ENCODE assay signal across 17 mouse cellular contexts in genomic region chr10:9790947-9791346, GRCm38 (mm10).
DNase-seq lines count a peak whose midpoint lies in the region; ATAC-seq and TF ChIP-seq lines count a peak whose summit lies in the region.
"Had no signal": no experiment of that assay in that cellular context is flagged by ENCODE, and none has a peak within 500 bp of the region (broad histone marks: within the 10 kb centered on the region; RNA-seq: fewer than 3 reads in every experiment).

No protein-coding gene starts in this region.

- no peaks in the 10 kb centered on the region for H3K9me3 ChIP-seq in kidney, postnatal 0 days (replicated peaks; ENCODE audit: low read length)
- H3K9me3 ChIP-seq: forebrain, embryonic 15.5 days; limb, embryonic 12.5 days had no signal

- no peak for ATAC-seq in kidney, postnatal 0 days (replicated peaks; ENCODE audit: low FRiP score, low read depth)
- ATAC-seq: forebrain, embryonic 15.5 days had no signal

- whole genome bisulfite sequencing in kidney, postnatal 0 days = 90% methylated on average over 3 of the region's 3 CpGs

- TF ChIP-seq CTCF in kidney, postnatal 0 days (IDR thresholded peaks at IDR 0.05; ENCODE audit: low read depth) = peak; percentile 40

- H3K4me2 ChIP-seq in kidney, postnatal 0 days (ENCODE audit: low read length) = no peak overlapping the region
- H3K4me2 ChIP-seq: forebrain, embryonic 15.5 days; limb, embryonic 12.5 days had no signal

- H3K27me3 ChIP-seq in kidney, postnatal 0 days (ENCODE audit: insufficient read depth, low read length) = no peaks in the 10 kb centered on the region
- H3K27me3 ChIP-seq: forebrain, embryonic 15.5 days; limb, embryonic 12.5 days had no signal

- H3K9ac ChIP-seq in kidney, postnatal 0 days (ENCODE audit: low read depth, low read length) = no peak overlapping the region
- H3K9ac ChIP-seq: forebrain, embryonic 15.5 days; limb, embryonic 12.5 days had no signal

- DNase-seq in kidney, postnatal 0 days (ENCODE audit: low spot score) = no peak
- no peak for DNase-seq in kidney, postnatal 10 days
- DNase-seq in retina, embryonic 14.5 days (ENCODE audit: low spot score) = peak; percentile 12
- no peak for DNase-seq in retina, postnatal 1 day
- peak; percentile 44 for DNase-seq in NIH3T3 (ENCODE audit: low read depth)
- no peak for DNase-seq in adrenal gland, postnatal 4 days (ENCODE audit: low spot score in 2 of 2)
- DNase-seq in natural killer cell, adult 2 months (ENCODE audit: low spot score in 2 of 2) = no peak
- DNase-seq: adrenal gland, adult 8-10 months; cerebellum, adult 11 months; cerebellum, postnatal 14 days; midbrain, embryonic 14.5 days; right cerebral cortex, postnatal 14 days; thymus, postnatal 36 days had no signal

- no peak overlapping the region for H3K27ac ChIP-seq in kidney, postnatal 0 days
- H3K27ac ChIP-seq: forebrain, embryonic 15.5 days; limb, embryonic 12.5 days; macrophage had no signal

- H3K4me1 ChIP-seq in kidney, postnatal 0 days (replicated peaks; ENCODE audit: insufficient read depth, low read length) = no peaks in the 10 kb centered on the region
- H3K4me1 ChIP-seq: forebrain, embryonic 15.5 days; limb, embryonic 12.5 days had no signal

- peaks cover 12% of the 10 kb centered on the region; the same call in 1 of the 2 replicates for H3K36me3 ChIP-seq in kidney, postnatal 0 days (ENCODE audit: insufficient read depth, low read length)

- no peak overlapping the region for H3K4me3 ChIP-seq in kidney, postnatal 0 days (replicated peaks; ENCODE audit: low read depth, low read length)
- H3K4me3 ChIP-seq: erythroblast, embryonic 14.5 days; forebrain, embryonic 15.5 days; limb, embryonic 12.5 days had no signal

Comparison
In these comparisons a context has a peak if more than half of its experiments do, and no peak if none do; other contexts are left out.
1. DNase-seq: peak in retina, embryonic 14.5 days (single experiment) and NIH3T3 (single experiment); none in kidney, postnatal 0 days (single experiment), kidney, postnatal 10 days (single experiment), retina, postnatal 1 day (single experiment), adrenal gland, postnatal 4 days (0 of 2) and natural killer cell, adult 2 months (0 of 2).